Mouse (Mus musculus) embryonic fibroblast, embryonic 13.5 days (primary cell): Measurements from ENCODE around the gene Msantd3. TPM values are rescaled to one million over a fixed set of nuclear protein-coding genes. Genes with fewer than 3 reads are reported as not detected.

ENCODE experiments used
- H3K27ac ChIP-seq: 2 replicates; pipeline ENCODE4 v1.5.1; 2012; ENCODE audit warnings: low read length, control low read depth, inconsistent platforms; ENCODE audit not compliant: insufficient read depth
- H3K4me1 ChIP-seq: 2 replicates; pipeline ENCODE4 v1.6.1; 2011; ENCODE audit warnings: low read length; ENCODE audit not compliant: control insufficient read depth, insufficient read depth
- H3K4me3 ChIP-seq: 2 replicates; pipeline ENCODE4 v1.5.1; 2011; ENCODE audit warnings: mild to moderate bottlenecking, control low read depth, low read length; ENCODE audit not compliant: insufficient read depth
- CTCF ChIP-seq: IDR thresholded peaks from 2 replicates; pipeline ENCODE4 v1.5.1; 2011; ENCODE audit warnings: mild to moderate bottlenecking, control low read depth, low read length, moderate library complexity, borderline replicate concordance; ENCODE audit not compliant: insufficient read depth
- POLR2A ChIP-seq: IDR thresholded peaks from 2 replicates; pipeline ENCODE4 v1.6.1; 2011; ENCODE audit warnings: low read depth, mild to moderate bottlenecking, control low read depth, low read length, moderate library complexity
- polyA plus RNA-seq: library from polyadenylated mRNA; stranded (reverse); fragments of >200 nt; gene quantifications from 2 replicates; pipeline ENCODE4 v1.2.4, GENCODE M21; 2011; ENCODE audit warnings: low read depth; ENCODE audit not compliant: missing spikeins, insufficient read length

The Msantd3 gene
- polyA plus RNA-seq, 1 experiment: 37.3 TPM

GRCm38 (mm10) chr4:48581201-48581600, 41.5 kb downstream of the Msantd3 start:
- H3K4me1 ChIP-seq: no peaks in the 10 kb centered on the region; the same call in 1 of the 2 replicates
- H3K27ac ChIP-seq: no peak overlapping the region
- no peak overlapping the region for H3K4me3 ChIP-seq
- TF ChIP-seq CTCF (no peak), POLR2A (no peak)

- no peak for TF ChIP-seq CTCF
- no peak for TF ChIP-seq POLR2A
Measured at GRCm38 (mm10) chr4:48581993-48582392, 42.3 kb downstream of the Msantd3 start.

GRCm38 (mm10) chr4:48582941-48583340, 43.2 kb downstream of the Msantd3 start:
- H3K4me1 ChIP-seq: no peaks in the 10 kb centered on the region; the same call in 1 of the 2 replicates
- no peak overlapping the region for H3K27ac ChIP-seq
- TF ChIP-seq POLR2A (no peak), CTCF (no peak)

More at GRCm38 (mm10) chr4:48581993-48582392, 42.3 kb downstream of the Msantd3 start:
- Histone ChIP-seq H3K27ac (no peak overlapping the region), H3K4me3 (no peak overlapping the region), H3K4me1 (no peaks in the 10 kb centered on the region; the same call in 1 of the 2 replicates)

GRCm38 (mm10) chr4:48584421-48585240, 44.9 kb downstream of the Msantd3 start, which contains the start of gene Tmeff1:
Tmeff1 (plus strand) TSS chr4:48585174.
- Histone ChIP-seq H3K4me3 (peak within 1 kb of the TSS; percentile 81), H3K27ac (peak within 1 kb of the TSS; percentile 12), H3K4me1 (no peaks in the 10 kb centered on the region)
- TF ChIP-seq CTCF (no peak), POLR2A (peak; percentile 52; the same call in 1 of the 2 replicates)

More at GRCm38 (mm10) chr4:48582941-48583340, 43.2 kb downstream of the Msantd3 start:
- no peak overlapping the region for H3K4me3 ChIP-seq

GRCm38 (mm10) chr4:48585241-48586098, 45.7 kb downstream of the Msantd3 start:
- TF ChIP-seq CTCF: no peak
- TF ChIP-seq POLR2A: peak; percentile 57
- Histone ChIP-seq H3K27ac (peak overlapping the region; percentile 12), H3K4me3 (peak overlapping the region; percentile 81), H3K4me1 (no peaks in the 10 kb centered on the region)

- no peaks in the 10 kb centered on the region for H3K4me1 ChIP-seq
- no peak for TF ChIP-seq CTCF
- no peak; the same call in 1 of the 2 replicates for TF ChIP-seq POLR2A
- H3K4me3 ChIP-seq: peak overlapping the region; percentile 81
- H3K27ac ChIP-seq: peak overlapping the region; percentile 12; the same call in 1 of the 2 replicates
Measured at GRCm38 (mm10) chr4:48586099-48586821, 46.5 kb downstream of the Msantd3 start.

- no peaks in the 10 kb centered on the region for H3K4me1 ChIP-seq
- H3K4me3 ChIP-seq: no peak overlapping the region
- H3K27ac ChIP-seq: no peak overlapping the region
- TF ChIP-seq CTCF: no peak
- no peak for TF ChIP-seq POLR2A
Measured at GRCm38 (mm10) chr4:48587526-48587925, 47.8 kb downstream of the Msantd3 start.

- Histone ChIP-seq H3K27ac (no peak overlapping the region), H3K4me3 (no peak overlapping the region), H3K4me1 (no peaks in the 10 kb centered on the region)
- TF ChIP-seq POLR2A: no peak
- TF ChIP-seq CTCF: no peak
Measured at GRCm38 (mm10) chr4:48588576-48588975, 48.8 kb downstream of the Msantd3 start.

- Histone ChIP-seq H3K4me1 (no peaks in the 10 kb centered on the region), H3K4me3 (no peak overlapping the region), H3K27ac (no peak overlapping the region)
- TF ChIP-seq POLR2A: no peak
- TF ChIP-seq CTCF: no peak
Measured at GRCm38 (mm10) chr4:48590862-48591261, 51.1 kb downstream of the Msantd3 start.

GRCm38 (mm10) chr4:48591390-48591789, 51.7 kb downstream of the Msantd3 start:
- Histone ChIP-seq H3K4me3 (no peak overlapping the region), H3K4me1 (no peaks in the 10 kb centered on the region), H3K27ac (no peak overlapping the region)
- no peak for TF ChIP-seq POLR2A
- TF ChIP-seq CTCF: no peak
